Mouse (Mus musculus) cerebellum, adult 18-20 months (tissue): ENCODE measurements around the gene Ankdd1a.

Experiments used
- DNase-seq, 2 experiments: peaks; one replicate each; pipeline ENCODE4 v3.0.0; 2021

Gene Ankdd1a

DNA sequence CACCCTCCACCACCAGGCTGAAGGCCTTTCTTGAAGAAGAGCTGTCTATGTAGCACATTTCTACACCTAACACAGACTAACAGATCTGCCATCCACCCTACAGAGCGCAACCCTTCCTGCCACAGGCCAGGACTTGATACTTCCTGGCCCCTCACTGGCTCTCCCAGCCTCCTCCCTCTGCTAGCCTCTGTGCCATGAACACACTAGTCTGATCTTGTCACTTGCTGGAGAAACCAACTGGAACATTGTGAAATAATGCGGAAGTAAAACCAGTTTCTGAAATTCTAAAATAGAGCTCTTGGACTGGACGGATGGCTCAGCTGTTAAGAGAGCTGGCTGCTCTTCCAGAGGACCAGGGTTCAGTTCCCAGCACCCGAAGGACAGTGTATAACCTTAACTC is 27.1 kb downstream of the Ankdd1a start:
- DNase-seq, result no peak

DNA sequence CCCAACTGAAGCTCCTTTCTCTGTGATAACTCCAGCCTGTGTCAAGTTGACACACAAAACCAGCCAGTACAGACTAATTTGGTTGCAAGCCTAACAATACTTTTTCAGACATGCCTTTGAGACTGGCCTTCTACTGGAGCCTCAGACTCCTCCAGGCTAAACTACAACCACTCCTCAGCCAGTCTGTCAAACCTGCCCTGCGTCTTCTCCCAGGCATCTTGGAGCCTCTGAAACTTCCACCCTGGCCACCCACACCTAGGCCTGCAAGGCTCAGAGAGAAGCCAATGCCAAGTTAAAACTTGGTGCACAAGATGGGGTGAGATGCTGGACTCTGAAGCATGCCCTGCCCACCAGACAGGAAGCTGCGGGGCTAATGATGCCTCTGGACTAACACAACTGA is 27.6 kb downstream of the Ankdd1a start:
- no peak for DNase-seq

- no peak for DNase-seq
These were observed 28.5 kb downstream of the Ankdd1a start for GRCm38 (mm10) chr9:65491476-65491875.

DNA sequence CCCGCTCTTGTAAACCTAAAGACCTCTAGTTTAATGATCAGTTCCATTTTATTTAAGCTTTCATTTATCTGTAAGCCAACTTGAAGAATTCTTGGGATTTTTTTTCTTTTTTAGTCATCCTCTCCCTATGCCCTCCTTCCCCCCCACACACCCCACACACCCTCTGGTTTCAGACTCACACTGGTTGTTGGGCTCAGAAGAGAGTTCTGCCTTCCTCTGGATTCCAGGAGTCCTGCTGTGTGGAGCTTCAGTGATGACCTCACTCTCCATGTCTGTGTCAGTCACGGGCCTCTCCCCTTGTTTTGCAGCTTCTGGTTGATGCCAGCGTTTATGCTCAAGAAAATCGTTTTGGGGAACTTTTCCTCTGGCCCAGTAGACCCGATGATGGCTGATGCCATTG is 39.9 kb downstream of the Ankdd1a start:
- DNase-seq, result no peak

GRCm38 (mm10) chr9:65479158-65479557 is 40.8 kb downstream of the Ankdd1a start:
- no peak for DNase-seq

- DNase-seq, result no peak
These were observed 47.2 kb downstream of the Ankdd1a start for GRCm38 (mm10) chr9:65472769-65473168.

GRCm38 (mm10) chr9:65467686-65468085 is 52.3 kb downstream of the Ankdd1a start:
- DNase-seq, result no peak

GRCm38 (mm10) chr9:65465241-65465640 is 54.8 kb downstream of the Ankdd1a start:
- no peak for DNase-seq

DNA sequence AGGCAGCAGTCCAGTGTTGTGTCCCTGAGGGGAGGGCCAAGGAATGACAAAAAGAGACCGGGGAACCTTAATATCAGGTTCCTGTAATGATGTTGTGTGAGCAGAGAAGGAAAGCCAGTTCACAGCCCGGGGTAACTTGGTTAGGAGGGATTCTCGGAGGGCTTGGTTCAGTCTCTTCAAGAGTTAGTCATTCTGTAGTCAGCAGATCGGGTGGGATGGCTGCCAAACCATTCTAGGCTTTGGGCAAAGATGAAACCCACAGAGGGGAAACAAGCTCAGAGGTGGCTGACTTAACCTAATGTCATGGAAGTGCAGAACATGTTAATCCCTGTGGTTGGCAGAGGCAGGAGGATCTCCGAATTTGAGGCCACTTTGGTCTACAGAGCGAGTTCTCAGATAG is 55.8 kb downstream of the Ankdd1a start:
- peak in 1 of 2 experiments; percentile 9 for DNase-seq

DNA sequence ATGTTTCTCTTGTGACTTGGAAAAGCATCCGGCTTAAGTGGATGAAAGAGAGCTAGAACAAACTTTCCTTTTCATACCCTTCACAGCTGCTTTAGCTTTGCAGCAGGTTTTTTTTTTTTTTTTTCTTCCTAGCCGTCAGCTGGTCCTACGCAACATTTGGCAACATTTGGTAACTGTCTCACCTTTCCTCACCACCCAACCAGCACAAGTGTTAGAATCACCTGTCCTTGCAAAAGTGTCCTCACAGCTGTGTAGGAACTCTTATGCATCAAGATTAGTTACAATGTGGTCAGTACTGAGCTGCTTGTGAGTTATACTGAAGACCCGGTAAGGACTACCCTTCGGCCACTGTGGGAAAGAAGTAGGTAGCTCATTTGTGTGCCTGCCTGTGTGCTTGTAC is 57.4 kb downstream of the Ankdd1a start:
- no peak for DNase-seq

- peak; percentile 94 to 97 for DNase-seq
These were observed 59.1 kb downstream of the Ankdd1a start, which contains the start of gene Spg21 for GRCm38 (mm10) chr9:65460732-65461442. Spg21 (plus strand) TSS chr9:65460947.

DNA sequence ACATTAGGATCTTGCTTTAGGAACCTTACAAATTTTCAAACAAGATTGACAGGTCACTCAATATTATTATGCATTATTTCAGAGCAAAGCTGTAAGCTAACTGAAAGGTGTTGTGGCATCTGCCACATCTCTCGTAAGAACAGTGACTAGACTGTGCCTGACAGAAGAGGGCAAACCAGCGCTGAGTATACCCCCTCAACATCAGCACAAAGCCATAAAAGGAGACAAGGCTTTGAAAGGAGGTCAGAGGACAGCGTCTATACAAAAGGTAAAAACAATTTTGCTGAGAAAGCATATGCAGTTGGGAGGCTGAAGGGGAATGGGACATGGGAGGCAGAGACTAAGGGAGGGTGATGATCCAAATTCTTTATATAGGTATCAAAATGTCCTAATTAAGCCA is 59.8 kb downstream of the Ankdd1a start:
- DNase-seq, result no peak

DNA sequence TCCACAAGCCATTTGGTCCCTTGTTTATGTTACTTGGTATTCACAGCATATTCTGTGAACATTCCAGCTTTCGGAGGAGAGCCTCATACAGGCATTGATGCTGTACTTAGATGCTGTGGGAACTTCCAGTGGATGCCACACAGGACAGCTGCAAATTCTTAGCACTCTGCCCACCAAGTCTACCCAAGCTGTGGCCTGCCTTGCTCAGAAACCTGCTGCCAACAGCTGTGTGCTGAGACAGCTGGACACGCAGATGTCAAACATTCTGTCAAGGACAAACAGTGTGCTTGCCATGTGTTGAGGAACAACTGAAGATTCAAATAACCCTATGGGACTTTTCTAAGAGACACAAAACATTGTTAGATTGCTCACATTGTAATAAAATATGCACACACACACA is 61.0 kb downstream of the Ankdd1a start:
- no peak for DNase-seq

DNA sequence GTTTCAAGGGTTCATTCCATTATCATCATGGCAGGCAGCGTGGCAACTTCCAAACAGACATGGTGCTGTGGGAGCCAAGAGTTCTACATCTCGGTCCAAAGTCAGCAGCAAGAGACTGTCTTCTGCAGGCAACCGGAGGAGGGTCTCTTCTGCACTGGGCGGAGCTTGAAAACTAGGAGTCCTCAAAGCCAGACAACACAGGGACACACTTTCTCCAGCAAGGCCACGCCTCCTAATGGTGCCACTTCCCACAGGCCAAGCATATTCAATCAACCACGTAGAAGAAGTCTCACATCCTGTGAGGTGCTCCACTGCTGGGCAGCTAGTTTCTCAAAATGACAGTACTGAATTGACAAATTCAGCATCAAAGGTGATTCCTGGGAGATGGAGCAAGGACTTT is 72.0 kb downstream of the Ankdd1a start:
- DNase-seq, result no peak

DNA sequence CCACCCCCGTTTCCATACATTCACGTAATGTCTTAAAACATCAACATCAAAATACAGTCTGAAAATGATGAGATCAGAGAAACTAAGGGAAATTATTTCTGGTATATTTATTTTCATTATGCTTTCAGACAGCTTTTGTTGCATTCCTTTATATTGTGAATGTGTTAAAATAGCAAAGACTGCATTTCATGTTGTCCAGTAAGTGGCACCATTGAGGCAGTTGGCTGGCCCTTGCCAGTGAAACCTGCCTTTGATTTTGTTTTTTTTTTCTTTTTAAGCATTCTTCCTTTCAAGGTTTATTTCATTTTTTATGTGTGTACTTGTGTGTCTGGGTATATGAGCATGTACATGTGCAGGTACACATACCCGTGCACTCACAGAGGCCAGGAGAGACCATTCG is 75.3 kb downstream of the Ankdd1a start:
- no peak for DNase-seq
